10 mouse cellular contexts compared by ENCODE assay signal in genomic region chr8:105336373-105337130, GRCm38 (mm10). TPM values are rescaled to one million over a fixed set of nuclear protein-coding genes. Genes with fewer than 3 reads are reported as not detected.
DNase-seq lines count a peak whose midpoint lies in the region; ATAC-seq and TF ChIP-seq lines count a peak whose summit lies in the region.
"Had no signal": no experiment of that assay in that cellular context is flagged by ENCODE, and none has a peak within 500 bp of the region (broad histone marks: within the 10 kb centered on the region; RNA-seq: fewer than 3 reads in every experiment).

No protein-coding gene starts in this region.

- H3K4me2 ChIP-seq in limb, embryonic 12.5 days: no peak overlapping the region
- no peak overlapping the region for H3K4me2 ChIP-seq in forebrain, postnatal 0 days (ENCODE audit: low read depth)
- peak overlapping the region; percentile 16; the same call in 1 of the 2 replicates for H3K4me2 ChIP-seq in neural tube, embryonic 13.5 days

- 0 out of 2 replicates have a peak, but pooled peaks have one; percentile 10 for ATAC-seq in limb, embryonic 12.5 days (ENCODE audit: insufficient number of reproducible peaks, insufficient read depth, low FRiP score, low TSS enrichment, low read depth)
- ATAC-seq in forebrain, postnatal 0 days: peak; percentile 38
- peak; percentile 51 for ATAC-seq in neural tube, embryonic 13.5 days (ENCODE audit: low read depth)
- ATAC-seq: liver, postnatal 0 days had no signal

- intact Hi-C loops in left cerebral cortex, postnatal 36 days (cut with DNase I): no loop called here

- no peak for DNase-seq in limb, embryonic 10.5 days (ENCODE audit: low spot score)
- peak; percentile 84 for DNase-seq in R1 (ENCODE audit: low read depth, low spot score)
- no peak for DNase-seq in forebrain, postnatal 0 days
- no peak for DNase-seq in left cerebral cortex, postnatal 36 days (ENCODE audit: low spot score in 2 of 2)
- DNase-seq in spleen, postnatal 4 days (ENCODE audit: low spot score in 2 of 2): no peak
- DNase-seq: liver, postnatal 0 days; right cerebral cortex, postnatal 25 days; thymus, adult 2 months had no signal

- TF ChIP-seq CTCF in forebrain, postnatal 0 days (IDR thresholded peaks at IDR 0.05; ENCODE audit: low read depth): no peak

- H3K4me1 ChIP-seq in limb, embryonic 12.5 days (replicated peaks): 0 out of 2 replicates have a peak, but pooled peaks cover 6% of the 10 kb centered on the region
- 0 out of 2 replicates have a peak, but pooled peaks cover 9% of the 10 kb centered on the region for H3K4me1 ChIP-seq in limb, embryonic 10.5 days
- no peaks in the 10 kb centered on the region for H3K4me1 ChIP-seq in forebrain, postnatal 0 days (ENCODE audit: insufficient read depth)
- H3K4me1 ChIP-seq in neural tube, embryonic 13.5 days (replicated peaks): 0 out of 2 replicates have a peak, but pooled peaks cover 4% of the 10 kb centered on the region

- H3K27me3 ChIP-seq in limb, embryonic 12.5 days: 0 out of 2 replicates have a peak, but pooled peaks cover 6% of the 10 kb centered on the region
- peaks cover 8% of the 10 kb centered on the region for H3K27me3 ChIP-seq in limb, embryonic 10.5 days (ENCODE audit: low read depth, poor library complexity, severe bottlenecking)
- no peaks in the 10 kb centered on the region for H3K27me3 ChIP-seq in forebrain, postnatal 0 days (ENCODE audit: insufficient read depth, low read length)
- H3K27me3 ChIP-seq in neural tube, embryonic 13.5 days: no peaks in the 10 kb centered on the region

- H3K36me3 ChIP-seq in limb, embryonic 12.5 days: peaks cover 71% of the 10 kb centered on the region
- H3K36me3 ChIP-seq in limb, embryonic 10.5 days: peaks cover 76% of the 10 kb centered on the region
- H3K36me3 ChIP-seq in forebrain, postnatal 0 days (ENCODE audit: insufficient read depth): peaks cover 13% of the 10 kb centered on the region
- peaks cover 30% of the 10 kb centered on the region for H3K36me3 ChIP-seq in neural tube, embryonic 13.5 days

- WGBS in limb, embryonic 12.5 days: 42% methylated on average over 32 of the region's 32 CpGs
- 40% methylated on average over 32 of the region's 32 CpGs for WGBS in limb, embryonic 10.5 days
- WGBS in forebrain, postnatal 0 days: 52% methylated on average over 32 of the region's 32 CpGs
- 45% methylated on average over 32 of the region's 32 CpGs for whole genome bisulfite sequencing in neural tube, embryonic 13.5 days

- H3K4me3 ChIP-seq in limb, embryonic 12.5 days (replicated peaks): no peak overlapping the region
- H3K4me3 ChIP-seq in limb, embryonic 10.5 days: no peak overlapping the region
- no peak overlapping the region for H3K4me3 ChIP-seq in forebrain, postnatal 0 days (ENCODE audit: low read depth, low read length)
- H3K4me3 ChIP-seq in neural tube, embryonic 13.5 days: peak overlapping the region; percentile 3; the same call in 1 of the 2 replicates

- H3K9ac ChIP-seq in limb, embryonic 12.5 days (replicated peaks): no peak overlapping the region
- H3K9ac ChIP-seq in forebrain, postnatal 0 days: no peak overlapping the region
- no peak overlapping the region for H3K9ac ChIP-seq in neural tube, embryonic 13.5 days
- H3K9ac ChIP-seq: liver, postnatal 0 days had no signal

- no peaks in the 10 kb centered on the region for H3K9me3 ChIP-seq in limb, embryonic 12.5 days
- H3K9me3 ChIP-seq in limb, embryonic 10.5 days (replicated peaks): no peaks in the 10 kb centered on the region
- H3K9me3 ChIP-seq in forebrain, postnatal 0 days (ENCODE audit: low read length): no peaks in the 10 kb centered on the region
- no peaks in the 10 kb centered on the region for H3K9me3 ChIP-seq in neural tube, embryonic 13.5 days

- H3K27ac ChIP-seq in limb, embryonic 12.5 days: no peak overlapping the region
- H3K27ac ChIP-seq in limb, embryonic 10.5 days: no peak overlapping the region
- no peak overlapping the region for H3K27ac ChIP-seq in forebrain, postnatal 0 days (ENCODE audit: low read depth, low read length)
- no peak overlapping the region for H3K27ac ChIP-seq in neural tube, embryonic 13.5 days (replicated peaks)

RNA-seq across cellular contexts. Expression of gene Tmem208, which starts 10.4 kb away (rescaled TPM):
- 95.6 and 109 TPM in 2 replicates for polyA plus RNA-seq in limb, embryonic 12.5 days (2016; fragmentation: Nextera tagmentation; extraction: Ambion mirVana)
- polyA plus RNA-seq in limb, embryonic 10.5 days (2016; fragmentation: Nextera tagmentation; extraction: Ambion mirVana): 102 and 105 TPM in 2 replicates
- total RNA-seq in forebrain, postnatal 0 days (2014; rRNA removed): 76.4 and 109 TPM in 2 replicates
- polyA plus RNA-seq in forebrain, postnatal 0 days (2015; fragmentation: Nextera tagmentation; extraction: Ambion mirVana): 126 and 140 TPM in 2 replicates
- polyA plus RNA-seq in neural tube, embryonic 13.5 days (2015; fragmentation: Nextera tagmentation; extraction: Ambion mirVana): 148 and 151 TPM in 2 replicates
- 10 to 100 TPM; 38.5 to 43.6 TPM for total RNA-seq in left cerebral cortex, postnatal 36 days (2021)

RNA-seq across cellular contexts. Expression of gene Lrrc29, which starts 10.5 kb away (rescaled TPM):
- 1.5 TPM in 2 replicates for polyA plus RNA-seq in limb, embryonic 12.5 days (2016; fragmentation: Nextera tagmentation; extraction: Ambion mirVana)
- polyA plus RNA-seq in limb, embryonic 10.5 days (2016; fragmentation: Nextera tagmentation; extraction: Ambion mirVana): 1.4 TPM in 2 replicates
- total RNA-seq in forebrain, postnatal 0 days (2014; rRNA removed): 1.6 and 3.0 TPM in 2 replicates
- 1.8 and 2.1 TPM in 2 replicates for polyA plus RNA-seq in forebrain, postnatal 0 days (2015; fragmentation: Nextera tagmentation; extraction: Ambion mirVana)
- polyA plus RNA-seq in neural tube, embryonic 13.5 days (2015; fragmentation: Nextera tagmentation; extraction: Ambion mirVana): 1.2 and 1.3 TPM in 2 replicates
- total RNA-seq in left cerebral cortex, postnatal 36 days (2021): 1 to 10 TPM; 3.7 to 7.3 TPM

RNA-seq across cellular contexts. Expression of gene Fhod1, which starts 11.2 kb away (rescaled TPM):
- polyA plus RNA-seq in limb, embryonic 12.5 days (2016; fragmentation: Nextera tagmentation; extraction: Ambion mirVana): 1.6 and 2.3 TPM in 2 replicates
- 2.2 TPM in 2 replicates for polyA plus RNA-seq in limb, embryonic 10.5 days (2016; fragmentation: Nextera tagmentation; extraction: Ambion mirVana)
- total RNA-seq in forebrain, postnatal 0 days (2014; rRNA removed): 1.4 and 2.1 TPM in 2 replicates
- polyA plus RNA-seq in forebrain, postnatal 0 days (2015; fragmentation: Nextera tagmentation; extraction: Ambion mirVana): 0.15 and 0.30 TPM in 2 replicates
- polyA plus RNA-seq in neural tube, embryonic 13.5 days (2015; fragmentation: Nextera tagmentation; extraction: Ambion mirVana): 0.28 and 0.63 TPM in 2 replicates
- total RNA-seq in left cerebral cortex, postnatal 36 days (2021): 1 to 10 TPM; 2.3 to 3.7 TPM

RNA-seq across cellular contexts. Expression of gene Slc9a5, which starts 12.1 kb away (rescaled TPM):
- polyA plus RNA-seq in limb, embryonic 12.5 days (2016; fragmentation: Nextera tagmentation; extraction: Ambion mirVana): 7.0 and 7.6 TPM in 2 replicates
- 4.5 and 6.3 TPM in 2 replicates for polyA plus RNA-seq in limb, embryonic 10.5 days (2016; fragmentation: Nextera tagmentation; extraction: Ambion mirVana)
- total RNA-seq in forebrain, postnatal 0 days (2014; rRNA removed): 17.5 and 17.8 TPM in 2 replicates
- 5.6 and 7.2 TPM in 2 replicates for polyA plus RNA-seq in forebrain, postnatal 0 days (2015; fragmentation: Nextera tagmentation; extraction: Ambion mirVana)
- polyA plus RNA-seq in neural tube, embryonic 13.5 days (2015; fragmentation: Nextera tagmentation; extraction: Ambion mirVana): 5.4 and 7.1 TPM in 2 replicates
- total RNA-seq in left cerebral cortex, postnatal 36 days (2021): 10 to 100 TPM; 34.1 to 44.5 TPM

RNA-seq across cellular contexts. Expression of gene Elmo3, which starts 31.2 kb away (rescaled TPM):
- 4.3 and 4.4 TPM in 2 replicates for polyA plus RNA-seq in limb, embryonic 12.5 days (2016; fragmentation: Nextera tagmentation; extraction: Ambion mirVana)
- polyA plus RNA-seq in limb, embryonic 10.5 days (2016; fragmentation: Nextera tagmentation; extraction: Ambion mirVana): 1.9 and 2.7 TPM in 2 replicates
- 0.86 and 0.92 TPM in 2 replicates for total RNA-seq in forebrain, postnatal 0 days (2014; rRNA removed)
- polyA plus RNA-seq in forebrain, postnatal 0 days (2015; fragmentation: Nextera tagmentation; extraction: Ambion mirVana): 0.54 and 1.1 TPM in 2 replicates
- 0.92 and 1.4 TPM in 2 replicates for polyA plus RNA-seq in neural tube, embryonic 13.5 days (2015; fragmentation: Nextera tagmentation; extraction: Ambion mirVana)
- 1 to 10 TPM; 1.0 to 1.7 TPM for total RNA-seq in left cerebral cortex, postnatal 36 days (2021)
